Mouse (Mus musculus): Measurements from ENCODE around the gene Ppp2r2c. TPM values are rescaled to one million over a fixed set of nuclear protein-coding genes. Genes with fewer than 3 reads are reported as not detected.

Ppp2r2c gene
- polyA plus RNA-seq, 1 experiment, result 0.60 TPM

DNA sequence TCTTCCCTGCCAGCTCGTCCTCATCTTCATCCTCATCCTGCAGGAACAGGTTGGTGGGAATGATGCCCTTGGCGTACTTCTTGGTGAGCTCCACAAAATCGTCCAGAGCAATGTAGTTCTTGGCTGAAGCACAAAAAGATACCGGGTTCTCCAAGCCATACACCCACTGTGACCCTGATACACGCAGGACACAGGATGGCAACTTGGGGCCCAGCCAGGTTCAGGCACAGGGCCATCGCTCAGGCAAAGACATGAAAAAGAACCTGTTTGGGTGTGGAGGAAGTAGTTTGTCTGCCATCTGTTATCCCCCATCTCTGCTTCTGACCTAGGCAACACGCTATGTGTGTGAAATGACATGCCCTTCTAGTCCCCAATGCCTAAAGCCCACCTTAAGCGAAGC lies 103.3 kb downstream of the Ppp2r2c start:
- WGBS, result 71% methylated on average over 8 of the region's 8 CpGs
- Histone ChIP-seq H3K4me3 (replicated peaks; ENCODE audit: control insufficient read depth, low read depth, low read length) (no peak overlapping the region), H3K4me1 (ENCODE audit: control insufficient read depth, insufficient read depth, low read length) (no peaks in the 10 kb centered on the region), H3K27ac (ENCODE audit: control insufficient read depth, insufficient read depth, low read depth, low read length, poor library complexity) (no peak overlapping the region)
- no peak for TF ChIP-seq CTCF (IDR thresholded peaks at IDR 0.05; ENCODE audit: control insufficient read depth, insufficient read depth, low read length)
- no peak for TF ChIP-seq POLR2A (IDR thresholded peaks at IDR 0.05; ENCODE audit: borderline replicate concordance, control insufficient read depth, low read depth, low read length)

DNA sequence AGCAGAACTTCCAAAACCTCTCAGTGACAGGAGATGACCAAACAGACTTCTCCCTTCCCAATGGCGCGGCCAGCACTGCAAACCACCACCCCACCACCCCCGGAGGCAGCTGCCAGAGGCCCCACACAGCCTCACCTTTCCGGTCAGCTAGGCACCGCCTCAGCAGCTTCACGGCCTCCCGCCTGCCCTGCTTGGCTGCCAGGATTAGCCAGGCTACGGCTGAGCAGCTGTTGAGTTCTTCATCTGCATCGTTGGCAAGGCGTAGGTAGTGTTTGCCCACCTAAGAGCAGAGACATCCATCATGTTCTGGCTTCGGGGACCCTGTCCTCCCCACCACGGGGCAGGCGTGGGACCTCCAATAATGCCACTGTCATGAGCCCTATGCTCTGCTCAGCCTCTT lies 107.0 kb downstream of the Ppp2r2c start:
- Histone ChIP-seq H3K4me1 (ENCODE audit: control insufficient read depth, insufficient read depth, low read length) (peaks cover 3% of the 10 kb centered on the region; the same call in 1 of the 2 replicates), H3K27ac (ENCODE audit: control insufficient read depth, insufficient read depth, low read depth, low read length, poor library complexity) (no peak overlapping the region), H3K4me3 (replicated peaks; ENCODE audit: control insufficient read depth, low read depth, low read length) (no peak overlapping the region)
- whole genome bisulfite sequencing, result 80% methylated on average over 13 of the region's 13 CpGs
- TF ChIP-seq CTCF (IDR thresholded peaks at IDR 0.05; ENCODE audit: control insufficient read depth, insufficient read depth, low read length) (no peak), POLR2A (IDR thresholded peaks at IDR 0.05; ENCODE audit: borderline replicate concordance, control insufficient read depth, low read depth, low read length) (no peak)

DNA sequence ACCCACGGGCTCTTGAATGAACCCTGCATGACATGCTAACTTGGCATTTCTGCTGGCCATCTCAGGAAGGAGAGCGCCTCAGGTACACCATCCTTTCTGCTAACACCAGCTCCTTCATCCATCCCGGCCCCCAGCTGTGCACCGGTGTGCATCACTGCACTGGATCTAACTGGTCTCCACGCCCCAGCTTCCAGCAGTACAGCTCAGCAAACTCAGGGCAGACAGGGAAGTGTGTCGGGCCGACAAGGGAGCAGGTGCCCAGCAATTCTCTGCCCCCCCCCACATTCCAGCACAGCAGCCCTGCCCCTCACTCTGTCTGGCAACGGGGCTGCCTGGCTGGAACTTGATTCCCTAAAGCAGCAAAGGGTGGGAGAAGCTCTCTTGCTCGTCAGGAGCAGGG lies 109.5 kb downstream of the Ppp2r2c start:
- TF ChIP-seq CTCF (IDR thresholded peaks at IDR 0.05; ENCODE audit: control insufficient read depth, insufficient read depth, low read length) (no peak), POLR2A (IDR thresholded peaks at IDR 0.05; ENCODE audit: borderline replicate concordance, control insufficient read depth, low read depth, low read length) (no peak)

DNA sequence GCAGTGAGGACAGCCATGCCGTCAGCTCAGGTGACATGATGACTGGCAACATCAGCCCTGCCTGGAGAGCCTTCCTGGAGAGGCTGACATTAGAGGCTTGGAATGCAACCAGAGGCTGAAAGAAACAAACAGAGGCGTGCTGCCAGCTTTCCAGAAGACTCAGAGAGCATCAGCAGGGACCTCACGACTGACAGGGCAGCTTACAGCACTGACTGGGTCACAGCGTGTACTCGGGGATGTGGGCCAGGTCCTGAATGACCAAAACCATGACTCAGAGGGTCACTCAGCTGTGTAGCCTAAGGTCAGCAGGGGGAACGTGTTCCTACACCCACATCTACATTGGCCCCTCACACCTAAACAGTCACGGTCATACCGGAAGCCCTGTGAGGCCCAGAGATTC lies 110.7 kb downstream of the Ppp2r2c start:
- no peak overlapping the region for H3K4me3 ChIP-seq (replicated peaks; ENCODE audit: control insufficient read depth, low read depth, low read length)
- TF ChIP-seq POLR2A (IDR thresholded peaks at IDR 0.05; ENCODE audit: borderline replicate concordance, control insufficient read depth, low read depth, low read length), result no peak
- TF ChIP-seq CTCF (IDR thresholded peaks at IDR 0.05; ENCODE audit: control insufficient read depth, insufficient read depth, low read length), result no peak
- no peak overlapping the region for H3K27ac ChIP-seq (ENCODE audit: control insufficient read depth, insufficient read depth, low read depth, low read length, poor library complexity)
- WGBS, result 58% methylated on average over 8 of the region's 8 CpGs
- H3K4me1 ChIP-seq (ENCODE audit: control insufficient read depth, insufficient read depth, low read length), result peaks cover 5% of the 10 kb centered on the region

More for the DNA sequence above, 109.5 kb downstream of the Ppp2r2c start:
- Histone ChIP-seq H3K4me1 (ENCODE audit: control insufficient read depth, insufficient read depth, low read length) (peaks cover 5% of the 10 kb centered on the region), H3K27ac (ENCODE audit: control insufficient read depth, insufficient read depth, low read depth, low read length, poor library complexity) (no peak overlapping the region), H3K4me3 (replicated peaks; ENCODE audit: control insufficient read depth, low read depth, low read length) (no peak overlapping the region)
- WGBS, result 72% methylated on average over 9 of the region's 9 CpGs

DNA sequence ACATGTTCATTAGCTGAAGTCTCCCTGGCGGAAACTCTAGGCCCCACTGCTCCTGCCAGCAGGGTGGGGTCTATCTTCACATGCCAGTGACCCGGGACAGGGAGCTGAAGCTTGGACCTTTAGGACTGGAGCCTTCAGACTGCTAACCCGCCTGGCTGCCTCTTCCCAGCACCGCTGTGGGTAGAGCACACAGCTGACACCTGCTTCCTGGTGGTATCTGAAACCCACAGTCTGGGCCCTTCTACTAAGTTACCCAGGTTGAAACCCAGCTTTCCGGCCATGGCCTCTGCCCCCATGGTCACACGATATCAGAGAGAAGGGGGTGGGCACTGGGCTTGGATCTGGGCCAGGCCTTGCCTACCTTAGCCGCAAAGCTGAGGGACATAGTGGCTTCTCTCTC lies 111.3 kb downstream of the Ppp2r2c start:
- 15% methylated on average over 7 of the region's 7 CpGs for WGBS
- peaks cover 5% of the 10 kb centered on the region for H3K4me1 ChIP-seq (ENCODE audit: control insufficient read depth, insufficient read depth, low read length)
- no peak overlapping the region for H3K27ac ChIP-seq (ENCODE audit: control insufficient read depth, insufficient read depth, low read depth, low read length, poor library complexity)
- no peak overlapping the region for H3K4me3 ChIP-seq (replicated peaks; ENCODE audit: control insufficient read depth, low read depth, low read length)
- TF ChIP-seq POLR2A (IDR thresholded peaks at IDR 0.05; ENCODE audit: borderline replicate concordance, control insufficient read depth, low read depth, low read length) (no peak), CTCF (IDR thresholded peaks at IDR 0.05; ENCODE audit: control insufficient read depth, insufficient read depth, low read length) (no peak)

DNA sequence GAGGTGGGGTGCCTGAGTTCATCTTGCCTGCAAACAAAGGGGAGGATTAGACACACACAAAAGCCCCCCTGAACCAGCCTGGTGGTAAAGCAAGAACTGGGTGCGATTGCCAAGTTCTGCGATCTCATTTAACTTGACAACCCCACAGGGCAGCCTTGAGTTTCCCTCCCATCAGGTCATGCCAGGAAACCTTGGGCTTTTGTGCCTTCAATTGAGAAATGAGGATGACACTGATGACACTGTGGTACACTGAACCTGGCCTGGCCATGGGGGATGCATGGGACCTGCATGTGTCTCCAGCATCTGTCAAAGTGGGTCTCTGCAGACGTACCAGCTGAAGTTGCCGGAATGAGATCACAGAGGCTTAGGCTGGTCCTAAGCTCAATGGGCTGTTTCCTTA lies 114.0 kb downstream of the Ppp2r2c start:
- TF ChIP-seq CTCF (IDR thresholded peaks at IDR 0.05; ENCODE audit: control insufficient read depth, insufficient read depth, low read length), result no peak
- TF ChIP-seq POLR2A (IDR thresholded peaks at IDR 0.05; ENCODE audit: borderline replicate concordance, control insufficient read depth, low read depth, low read length), result no peak
- no peak overlapping the region for H3K27ac ChIP-seq (ENCODE audit: control insufficient read depth, insufficient read depth, low read depth, low read length, poor library complexity)
- 92% methylated on average over 4 of the region's 4 CpGs for whole genome bisulfite sequencing
- H3K4me1 ChIP-seq (ENCODE audit: control insufficient read depth, insufficient read depth, low read length), result peaks cover 5% of the 10 kb centered on the region
- no peak overlapping the region for H3K4me3 ChIP-seq (replicated peaks; ENCODE audit: control insufficient read depth, low read depth, low read length)

DNA sequence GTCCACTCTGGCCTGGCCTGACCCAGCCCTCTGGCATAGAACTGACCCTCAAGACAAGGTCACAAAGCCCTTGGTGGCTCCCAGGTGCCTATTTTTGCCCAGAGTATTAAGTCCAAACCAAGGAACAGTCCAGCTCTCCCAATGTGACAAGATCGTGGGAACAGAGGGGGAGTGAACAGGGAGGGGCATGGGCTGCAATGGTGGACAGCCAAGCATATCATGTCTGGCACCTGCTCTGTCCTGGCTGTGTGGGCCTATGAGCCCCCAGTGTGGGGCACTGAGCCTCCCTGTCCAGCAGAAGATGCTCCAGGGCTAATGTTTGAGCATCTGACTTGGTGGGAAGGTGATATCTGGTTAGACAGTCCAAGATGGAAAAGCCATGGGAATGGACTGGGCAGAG lies 118.3 kb downstream of the Ppp2r2c start:
- Histone ChIP-seq H3K4me3 (replicated peaks; ENCODE audit: control insufficient read depth, low read depth, low read length) (no peak overlapping the region), H3K27ac (ENCODE audit: control insufficient read depth, insufficient read depth, low read depth, low read length, poor library complexity) (no peak overlapping the region), H3K4me1 (ENCODE audit: control insufficient read depth, insufficient read depth, low read length) (peaks cover 1% of the 10 kb centered on the region; the same call in 1 of the 2 replicates)
- TF ChIP-seq CTCF (IDR thresholded peaks at IDR 0.05; ENCODE audit: control insufficient read depth, insufficient read depth, low read length) (no peak), POLR2A (IDR thresholded peaks at IDR 0.05; ENCODE audit: borderline replicate concordance, control insufficient read depth, low read depth, low read length) (no peak)
- WGBS, result 77% methylated on average over 1 of the region's 1 CpGs

DNA sequence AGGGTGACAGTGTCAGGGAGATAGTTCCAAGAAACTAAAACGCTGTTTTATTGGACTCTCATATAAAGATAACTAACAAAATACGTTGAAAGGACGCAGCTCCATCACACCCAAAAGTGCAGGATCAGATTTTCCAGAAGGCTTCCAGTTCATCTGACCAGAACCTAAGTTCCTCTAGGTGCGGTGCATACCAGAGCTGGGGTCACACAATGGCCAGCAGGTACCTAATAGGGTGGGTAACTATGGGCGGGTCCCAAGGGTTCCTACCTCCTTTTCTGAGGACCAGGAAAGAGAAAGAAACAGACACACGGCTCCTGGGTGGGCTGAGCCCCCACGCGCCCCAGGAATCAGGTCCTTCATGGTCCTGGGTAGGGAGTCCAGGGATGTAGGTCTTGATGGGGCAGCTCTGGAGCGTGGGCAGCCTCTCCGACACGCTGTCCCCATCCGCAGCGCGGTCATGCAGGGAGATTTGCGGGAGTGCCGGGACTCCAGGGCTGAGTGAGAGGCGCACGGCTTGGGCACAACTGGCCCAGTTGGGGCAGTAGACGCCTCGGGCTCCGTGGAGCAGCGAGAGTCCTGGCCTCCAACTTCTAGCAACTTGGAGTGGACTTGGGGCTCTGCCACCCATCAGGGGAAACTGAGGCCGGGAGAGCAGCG lies 119.9 kb downstream of the Ppp2r2c start:
- H3K27ac ChIP-seq (ENCODE audit: control insufficient read depth, insufficient read depth, low read depth, low read length, poor library complexity), result peak overlapping the region; percentile 76
- TF ChIP-seq POLR2A (IDR thresholded peaks at IDR 0.05; ENCODE audit: borderline replicate concordance, control insufficient read depth, low read depth, low read length) (no peak), CTCF (IDR thresholded peaks at IDR 0.05; ENCODE audit: control insufficient read depth, insufficient read depth, low read length) (no peak)
- H3K4me3 ChIP-seq (replicated peaks; ENCODE audit: control insufficient read depth, low read depth, low read length), result peak overlapping the region; percentile 87
- peaks cover 1% of the 10 kb centered on the region; the same call in 1 of the 2 replicates for H3K4me1 ChIP-seq (ENCODE audit: control insufficient read depth, insufficient read depth, low read length)
- WGBS, result 16% methylated on average over 24 of the region's 24 CpGs
